Mouse (Mus musculus) adrenal gland (tissue): Measurements from ENCODE around the gene Itga3.

Experiments used
- intact Hi-C: fragments of 180-260 bp; cut with DNase I; formaldehyde crosslinking; loops from one replicate; pipeline ENCODE4 v1.15.1; 2025

Itga3 gene

DNA sequence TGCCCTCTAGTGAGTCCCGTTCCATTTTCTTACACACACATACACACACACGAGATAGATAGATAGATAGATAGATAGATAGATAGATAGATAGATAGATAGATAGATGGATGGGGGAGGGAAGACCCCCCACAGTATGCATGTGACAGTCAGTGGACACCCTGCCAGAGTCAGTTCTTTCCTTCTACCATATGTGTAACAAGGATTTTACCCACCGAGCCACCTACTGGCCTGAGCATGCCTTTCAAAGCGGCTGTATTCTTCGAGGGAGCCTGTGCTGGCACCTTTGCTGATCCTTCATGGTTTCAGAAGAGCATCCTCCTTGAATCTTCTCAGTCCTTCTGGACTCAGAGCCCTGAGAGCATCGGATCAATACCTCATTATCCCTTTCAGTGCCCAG lies 21.3 kb upstream of the Itga3 start:
- intact Hi-C loops = no loop called here

DNA sequence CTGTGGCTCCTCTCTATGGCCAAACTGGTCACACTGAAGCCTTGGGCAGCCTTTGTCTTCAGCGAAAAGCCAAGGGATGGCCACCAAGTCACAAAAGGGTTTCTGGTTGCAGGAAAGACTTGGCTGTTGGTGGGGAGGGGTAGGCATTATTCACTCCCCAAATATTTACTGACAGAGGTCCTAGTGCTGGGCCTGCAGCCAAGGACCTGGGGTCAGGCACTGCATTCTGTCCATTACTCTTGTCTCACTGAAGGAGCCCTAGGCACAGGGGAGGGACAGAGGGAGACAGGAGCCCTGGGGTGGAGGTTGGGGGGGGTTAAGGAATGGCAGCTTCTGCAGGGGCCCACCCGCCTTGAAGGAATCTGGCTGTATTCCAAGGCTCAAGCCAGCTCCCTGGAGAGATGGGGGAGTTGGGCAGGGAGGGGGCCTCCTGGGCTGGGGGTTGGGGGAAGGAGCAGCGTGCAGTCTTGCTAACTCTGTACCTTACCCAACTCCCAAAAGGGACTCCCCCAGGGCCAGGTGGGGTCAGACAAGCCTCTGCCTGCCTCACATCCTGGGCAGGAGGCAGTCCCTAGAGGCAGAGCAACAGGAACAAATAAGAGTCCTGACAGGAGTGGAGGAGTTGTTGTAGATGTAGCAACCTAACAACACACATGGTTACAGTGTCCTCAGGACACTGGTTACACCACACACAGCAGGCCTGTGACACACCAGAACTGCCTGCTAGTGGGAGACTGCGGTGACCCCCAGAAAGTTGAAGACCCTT lies 20.2 kb upstream of the Itga3 start:
- intact Hi-C loops = no loop called here

DNA sequence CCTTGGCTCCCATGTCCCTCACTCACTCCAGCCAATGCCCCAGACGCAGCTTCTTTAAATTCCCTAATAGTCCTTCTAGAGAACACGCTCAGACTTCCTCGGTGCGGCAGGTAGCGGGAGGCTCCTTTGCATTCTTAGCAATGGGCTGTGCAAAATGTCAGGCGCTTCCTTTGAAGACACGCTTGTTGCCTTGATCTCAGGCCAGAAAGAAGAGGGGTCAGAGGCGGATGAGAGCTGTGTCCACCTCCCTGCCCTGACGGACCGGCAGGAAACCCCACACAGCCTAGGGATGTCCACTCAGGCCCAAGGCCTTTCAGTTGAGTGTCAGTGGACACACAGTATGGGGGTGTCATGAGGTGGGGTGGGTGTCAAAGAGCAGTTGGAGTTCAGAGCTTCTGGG lies 19.0 kb upstream of the Itga3 start:
- intact Hi-C loops = no loop called here

DNA sequence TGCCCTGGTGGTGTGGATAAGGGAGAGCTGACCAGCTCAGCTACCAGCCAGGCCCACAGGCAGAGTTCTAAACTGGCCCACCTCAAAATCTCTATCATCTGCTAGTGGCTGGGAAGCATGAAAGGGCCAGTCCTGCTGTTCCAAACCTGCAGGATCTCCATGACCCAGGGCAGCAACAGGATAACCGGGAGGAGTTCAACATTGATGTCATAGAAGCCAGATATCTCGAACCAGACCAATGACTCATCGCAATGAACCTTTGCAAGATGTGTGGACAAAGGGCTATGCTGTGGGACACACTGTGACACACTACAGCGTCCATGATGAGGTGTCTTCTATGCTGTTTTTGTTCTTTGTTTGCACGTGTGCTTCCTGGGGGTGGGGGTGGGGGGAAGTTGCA lies 16.5 kb upstream of the Itga3 start:
- intact Hi-C loops = no loop called here

DNA sequence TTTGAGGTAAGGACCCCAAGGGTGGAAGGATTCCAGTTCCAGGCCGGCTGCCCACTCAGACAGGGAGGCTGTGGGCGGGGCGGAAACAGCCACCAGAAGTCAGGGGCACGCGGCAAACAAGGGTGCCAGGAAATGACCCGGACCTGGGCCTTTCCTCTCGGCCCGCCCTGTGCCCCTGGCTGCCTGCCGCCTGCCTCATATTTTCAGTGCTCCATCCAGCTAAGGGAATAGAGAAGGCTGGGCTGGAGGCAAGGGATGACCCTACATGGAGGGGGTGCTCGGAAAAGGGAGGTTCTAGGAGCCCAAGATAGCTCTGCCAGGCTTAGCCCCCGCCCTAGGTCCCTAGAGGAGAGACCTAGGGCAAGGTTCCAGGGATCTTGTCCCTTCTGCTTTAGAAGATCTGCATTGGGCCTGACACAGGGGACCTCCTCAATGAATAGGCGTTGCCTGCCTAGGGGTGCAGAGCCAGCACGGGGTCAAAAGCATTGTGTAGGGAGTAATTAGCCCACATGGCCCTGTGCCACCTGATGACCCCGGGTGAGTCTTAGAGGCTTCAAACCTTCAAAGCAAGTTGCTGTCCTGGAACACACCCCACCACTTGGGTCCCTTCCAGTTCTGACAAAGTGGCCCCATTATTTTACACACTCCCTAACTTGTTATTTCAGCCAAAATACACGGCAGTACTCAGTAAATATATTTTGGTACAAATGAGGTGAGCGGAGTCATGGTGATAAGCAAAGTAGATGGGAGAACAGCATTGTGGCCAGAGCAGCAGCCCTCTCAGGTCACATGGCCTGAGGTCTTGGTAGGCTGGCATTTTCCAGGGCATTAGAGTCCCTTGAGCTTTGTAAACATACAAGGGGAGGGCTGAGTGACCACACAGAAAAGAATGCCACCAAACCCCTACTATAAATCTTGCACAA lies 12.5 kb upstream of the Itga3 start:
- intact Hi-C loops = no loop called here

DNA sequence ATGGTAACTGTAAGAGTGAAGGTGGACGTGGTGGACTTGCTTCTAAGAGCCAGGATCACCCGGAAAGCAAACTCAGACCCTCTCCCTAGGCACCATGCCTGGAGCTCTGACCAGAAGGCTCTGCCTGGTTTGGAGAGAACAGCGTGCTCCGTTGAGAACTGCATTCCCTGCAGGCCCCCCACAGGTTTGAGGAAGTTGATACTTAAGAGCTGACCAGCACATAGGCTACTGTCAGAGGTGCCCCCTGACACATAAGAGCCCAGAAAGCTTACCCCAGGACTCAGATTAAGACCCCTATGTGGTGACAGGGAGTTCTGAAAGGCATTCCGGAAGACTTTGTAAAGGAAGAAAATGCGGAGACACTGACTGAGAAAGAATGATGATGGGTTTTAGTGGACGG lies 11.7 kb upstream of the Itga3 start:
- intact Hi-C loops = no loop called here

DNA sequence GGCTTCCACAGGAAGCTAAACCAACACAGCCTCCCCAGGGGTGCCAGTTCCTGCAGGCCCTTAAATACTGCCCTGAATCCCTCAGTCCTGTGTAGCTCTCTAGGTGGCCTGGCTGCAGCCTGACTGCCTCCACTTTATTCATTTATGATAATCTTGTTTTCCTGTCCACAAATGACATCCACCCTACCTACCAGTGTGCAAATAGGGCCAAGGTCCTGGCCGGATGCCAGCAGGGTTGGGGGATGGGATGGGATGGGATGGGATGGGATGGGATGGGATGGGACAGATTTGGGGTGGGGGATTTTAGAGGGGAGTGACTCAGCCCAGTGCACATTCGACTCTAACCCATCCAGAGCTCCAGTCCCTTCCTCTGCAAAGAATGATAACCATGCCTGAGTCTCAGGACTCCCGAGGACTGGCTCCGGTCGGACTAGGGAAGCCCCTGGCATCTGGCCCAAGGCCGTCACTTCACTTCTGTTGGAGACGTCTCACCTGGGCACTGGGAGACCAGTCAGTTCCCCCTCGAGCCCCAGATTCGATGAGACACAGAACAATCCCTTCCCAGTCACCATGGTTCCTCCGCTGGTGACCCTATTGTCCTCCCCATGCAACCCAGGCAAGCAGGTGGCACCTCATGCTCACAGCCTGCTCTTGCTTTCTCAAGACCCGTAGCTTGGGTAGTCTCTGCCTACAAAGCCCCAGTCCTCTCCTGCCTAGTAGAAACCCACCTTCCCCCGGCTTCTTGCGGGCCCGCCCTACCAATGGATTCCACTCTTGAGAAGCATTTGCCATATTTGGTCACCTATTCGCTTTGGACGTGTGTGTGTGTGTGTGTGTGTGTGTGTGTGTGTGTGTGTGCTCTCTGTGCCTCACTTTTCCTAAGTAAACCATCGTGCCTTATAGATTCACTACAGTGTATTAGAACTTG lies 11.0 kb upstream of the Itga3 start:
- intact Hi-C loops = no loop called here

DNA sequence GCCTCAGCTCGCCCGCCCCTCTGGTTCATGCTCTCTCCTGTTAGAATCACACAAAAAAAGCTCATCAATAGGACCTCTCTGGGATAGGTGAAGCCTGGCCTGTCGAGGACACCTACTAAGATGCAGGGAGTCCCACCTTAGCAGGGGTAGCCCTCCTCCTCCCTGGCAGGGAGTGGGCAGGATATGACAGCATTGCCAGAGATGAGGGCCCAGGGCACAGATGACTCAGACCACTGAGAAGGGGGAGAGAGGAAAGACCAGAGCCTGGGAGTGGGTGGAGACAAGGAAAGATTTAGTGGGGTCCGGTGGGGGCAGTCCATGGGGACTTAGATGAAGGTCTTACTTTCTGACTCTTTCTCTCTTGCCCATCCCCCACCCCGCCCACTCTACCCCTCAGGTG lies 9.6 kb upstream of the Itga3 start:
- intact Hi-C loops = no loop called here

DNA sequence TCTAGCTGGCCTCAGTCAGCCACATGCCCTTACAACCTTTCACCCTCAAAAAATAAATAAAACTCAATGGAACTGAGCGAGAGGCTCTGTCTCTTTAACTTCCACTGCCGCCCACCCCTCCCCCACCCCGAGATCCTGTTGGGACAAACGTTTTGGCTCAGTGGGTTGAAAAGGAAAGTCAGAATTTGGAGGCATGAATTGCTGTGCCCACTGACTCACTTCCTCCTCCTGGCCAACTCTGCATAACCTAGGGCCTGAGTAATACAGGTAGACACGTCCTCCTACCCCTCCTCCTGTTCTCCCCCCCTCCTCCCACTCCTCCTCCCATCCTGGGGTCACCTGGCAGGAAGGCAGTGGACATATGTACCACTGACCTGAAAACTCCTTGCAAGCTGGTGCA lies 9.1 kb upstream of the Itga3 start:
- intact Hi-C loops = no loop called here

DNA sequence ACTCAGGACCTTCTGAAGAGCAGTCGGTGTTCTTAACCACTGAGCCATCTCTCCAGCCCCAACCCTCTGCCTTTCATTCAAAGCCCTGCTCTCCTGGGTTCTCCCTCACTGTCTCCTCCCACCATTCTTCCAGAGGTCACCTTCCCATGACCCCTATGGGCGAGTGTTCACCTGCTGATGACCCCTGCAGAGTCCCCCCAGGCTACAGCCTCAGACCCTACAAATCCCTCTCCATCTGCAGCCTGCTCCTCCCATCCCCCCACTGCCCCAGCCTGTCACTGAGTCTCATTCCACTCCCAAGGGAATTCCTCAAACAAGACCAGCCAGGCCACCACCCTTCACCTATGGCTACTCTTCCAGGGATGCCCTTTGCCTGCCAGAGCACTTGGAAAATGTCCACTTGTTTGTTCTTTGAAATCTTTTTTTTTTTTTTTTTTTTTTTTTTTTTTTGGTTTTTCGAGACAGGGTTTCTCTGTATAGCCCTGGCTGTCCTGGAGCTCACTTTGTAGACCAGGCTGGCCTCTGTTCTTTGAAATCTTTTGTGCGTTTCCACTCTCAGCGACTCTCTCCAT lies 8.3 kb upstream of the Itga3 start:
- intact Hi-C loops = no loop called here

DNA sequence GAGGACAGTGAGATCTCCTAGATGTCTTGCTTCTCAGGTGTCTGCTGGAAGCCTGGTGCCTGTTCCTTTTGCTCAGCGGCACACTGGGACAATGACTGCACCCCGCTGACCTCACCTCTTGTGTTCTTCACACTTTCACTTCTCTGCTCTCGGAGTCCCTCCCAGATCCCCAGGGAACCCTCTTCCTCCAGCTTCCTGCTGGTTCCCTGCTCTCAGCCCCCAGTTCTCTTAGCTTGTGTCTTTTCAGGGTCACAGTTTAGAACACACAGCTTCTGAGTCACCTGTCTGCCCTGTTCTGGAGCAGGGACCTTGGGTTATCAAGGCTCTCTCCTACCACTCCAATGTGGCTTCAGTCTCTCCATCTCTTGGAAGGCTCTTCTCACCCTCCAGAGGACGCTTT lies 7.6 kb upstream of the Itga3 start:
- intact Hi-C loops = no loop called here

DNA sequence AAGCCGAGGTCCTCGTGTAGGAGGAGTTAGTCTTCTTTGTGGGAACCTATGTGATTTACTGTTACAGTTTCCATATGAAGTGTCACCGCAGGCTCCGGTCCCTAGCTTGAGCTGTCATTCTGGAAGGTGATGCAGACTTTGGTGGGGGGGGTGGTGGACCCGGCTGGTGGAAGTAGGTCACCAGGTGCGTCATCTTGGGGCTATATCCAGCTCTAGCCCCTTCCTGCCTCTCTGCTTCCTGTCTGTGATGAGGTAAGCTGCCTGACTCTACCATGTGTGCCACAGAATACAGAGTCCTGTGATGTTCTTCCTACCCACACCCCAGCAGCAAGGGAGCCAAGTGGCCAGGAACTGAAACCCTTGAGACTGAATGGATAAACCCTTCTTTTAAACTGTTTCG lies 6.3 kb upstream of the Itga3 start:
- intact Hi-C loops = no loop called here

DNA sequence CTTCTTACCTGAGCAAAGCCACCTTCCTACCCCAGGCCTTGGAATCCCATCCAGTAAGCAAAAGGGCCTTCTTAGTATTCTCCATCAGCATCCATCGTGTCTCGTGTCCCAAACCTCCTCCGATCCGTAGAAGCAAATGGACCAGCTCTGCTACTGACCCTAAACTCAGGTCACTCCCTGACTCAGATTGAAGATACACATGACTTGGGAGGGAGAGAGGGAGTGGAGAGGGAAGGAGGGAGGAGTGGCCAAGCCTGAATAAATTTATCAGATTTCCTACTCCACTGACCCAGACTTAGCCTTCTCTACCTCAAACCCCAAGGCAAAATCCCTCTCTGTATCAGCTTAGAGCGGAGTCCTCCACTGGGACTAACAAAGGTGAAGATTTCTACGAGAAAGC lies 4.2 kb upstream of the Itga3 start:
- intact Hi-C loops = no loop called here

DNA sequence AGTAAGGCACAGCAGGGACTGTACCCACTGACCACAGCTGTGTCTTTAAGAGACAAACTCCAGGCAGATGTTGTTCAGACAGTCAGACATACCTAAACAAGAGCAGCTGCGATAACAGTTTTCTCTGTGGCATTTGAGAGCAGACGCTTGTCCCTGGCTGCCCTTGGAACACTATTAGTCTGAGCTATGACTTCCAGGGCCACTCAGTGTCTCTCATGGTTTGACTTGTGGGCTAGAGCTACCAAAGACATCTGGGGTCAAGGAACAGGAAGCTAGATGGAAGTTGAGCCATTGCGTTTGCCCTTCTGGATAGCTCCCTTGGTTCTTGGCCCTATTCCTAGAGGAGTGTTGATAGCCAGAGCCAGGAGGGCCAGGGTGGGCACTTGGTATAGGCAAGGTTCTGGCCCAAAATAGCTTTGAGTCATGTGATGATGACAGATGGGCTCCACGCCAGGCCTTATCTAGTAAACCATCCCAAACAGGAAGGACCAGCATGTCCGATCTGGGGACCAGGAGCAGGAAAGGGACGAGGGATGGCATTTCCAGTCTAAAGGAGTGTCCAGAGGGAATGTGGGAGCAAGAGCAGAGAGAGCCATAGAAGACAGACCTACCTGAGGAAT lies 2.8 kb upstream of the Itga3 start:
- intact Hi-C loops = no loop called here

DNA sequence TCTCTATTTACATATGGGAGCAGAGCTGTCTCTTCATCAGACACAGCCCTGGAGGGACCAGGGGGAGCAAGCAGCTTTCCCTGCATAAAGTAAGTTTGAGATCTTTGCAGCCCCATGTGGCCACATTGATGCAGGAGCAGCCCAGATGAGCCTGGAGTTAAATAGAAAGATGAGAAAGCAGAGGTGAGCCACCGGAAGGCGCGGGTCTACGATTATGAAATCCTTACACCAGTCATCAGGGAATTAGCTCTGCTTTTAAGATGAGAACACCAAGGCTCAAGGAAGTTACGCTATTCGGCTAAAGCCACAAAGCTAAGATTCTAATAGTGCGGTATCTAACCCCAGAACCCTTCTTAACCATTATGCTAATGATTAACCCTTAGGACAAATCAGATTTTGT lies 1.4 kb upstream of the Itga3 start:
- intact Hi-C loops = no loop called here

DNA sequence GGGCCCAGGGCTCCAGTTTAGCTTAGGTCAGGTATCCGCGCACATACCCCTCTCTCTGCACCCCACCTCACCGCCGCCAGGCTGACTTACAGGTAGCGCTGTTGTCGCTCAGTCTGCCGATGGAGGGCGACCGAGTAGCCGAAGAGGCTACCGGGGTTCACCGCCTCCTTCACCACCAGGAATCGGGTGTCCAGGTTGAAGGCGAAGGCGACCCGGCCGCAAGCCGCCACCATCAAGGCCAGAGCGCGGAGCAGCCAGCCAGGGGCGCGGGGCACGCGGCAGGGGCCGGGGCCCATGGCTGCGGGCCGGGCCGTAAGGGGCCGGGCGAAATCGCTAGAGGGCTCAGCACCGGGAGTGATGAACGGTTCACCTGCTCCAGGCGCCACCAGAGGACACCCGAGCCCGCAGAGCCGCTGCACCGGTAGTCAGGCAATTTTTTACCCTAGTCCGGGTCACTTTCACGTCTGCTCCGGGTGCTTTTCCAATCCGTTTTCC lies 513 bp downstream of the Itga3 start:
- intact Hi-C loops = loop anchor here (1.0 kb wide), 1 partner anchor 30 kb away; no protein-coding TSS in a partner anchor

DNA sequence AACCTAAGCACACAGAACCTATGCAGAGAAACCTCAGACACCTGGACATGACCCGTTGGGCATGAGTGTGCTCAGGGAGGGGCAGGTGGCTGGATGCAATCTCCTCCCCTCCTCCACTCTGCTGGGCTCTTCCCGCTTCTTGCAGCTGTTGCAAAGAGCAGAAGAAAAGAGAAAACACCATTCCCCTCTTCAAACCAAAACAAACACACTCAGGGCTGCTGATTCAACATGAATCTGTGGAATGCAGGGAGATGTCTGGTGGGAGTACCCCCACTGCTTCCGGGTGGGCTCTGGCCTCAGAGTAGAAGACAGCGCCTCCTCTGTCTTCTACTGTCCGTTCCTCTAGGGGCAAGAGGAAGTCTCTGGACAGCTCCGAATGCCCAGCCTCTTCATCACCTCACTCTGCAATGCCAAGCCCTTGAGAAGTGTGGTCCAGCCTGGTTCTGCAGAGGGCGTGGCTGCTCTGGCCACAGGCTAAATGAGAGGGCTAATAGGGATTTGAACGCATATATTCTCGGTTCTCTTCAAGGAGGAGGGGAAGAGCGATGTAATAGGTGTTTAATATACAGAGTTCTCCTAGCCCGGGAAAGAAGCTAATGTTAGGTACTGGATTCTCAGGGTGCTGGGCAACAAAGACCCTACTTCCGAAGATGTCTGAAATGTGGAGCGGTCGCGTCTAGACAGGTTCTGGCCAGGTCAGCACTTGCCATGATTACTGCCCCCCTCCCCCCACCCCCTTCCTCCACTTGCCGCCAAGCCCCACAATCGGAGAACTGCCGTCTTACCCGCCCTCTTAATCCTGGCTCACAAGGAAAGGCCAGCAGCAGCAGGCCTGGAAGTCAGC lies 1.2 kb downstream of the Itga3 start:
- intact Hi-C loops = loop anchor here (1.0 kb wide), 1 partner anchor 31 kb away; no protein-coding TSS in a partner anchor

DNA sequence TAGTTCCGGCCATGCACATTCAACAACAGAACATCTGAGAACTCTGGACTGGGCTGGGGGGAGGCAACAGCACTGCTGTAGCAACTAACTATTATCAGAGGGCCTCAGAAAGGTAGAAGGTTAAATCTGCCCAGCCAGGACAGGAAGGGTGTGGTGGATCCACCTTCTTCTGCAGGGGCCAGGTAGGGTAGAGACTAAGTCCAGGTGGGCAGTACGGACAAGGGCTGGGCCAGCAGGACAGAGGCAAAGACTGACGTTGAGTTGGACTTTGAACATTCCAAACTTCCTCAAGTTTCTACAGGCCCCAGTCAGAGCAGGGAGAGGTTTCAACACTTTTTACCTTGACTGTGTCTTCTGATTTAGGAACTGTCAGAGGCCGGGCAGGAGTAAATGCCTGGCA lies 1.9 kb downstream of the Itga3 start:
- intact Hi-C loops = no loop called here

DNA sequence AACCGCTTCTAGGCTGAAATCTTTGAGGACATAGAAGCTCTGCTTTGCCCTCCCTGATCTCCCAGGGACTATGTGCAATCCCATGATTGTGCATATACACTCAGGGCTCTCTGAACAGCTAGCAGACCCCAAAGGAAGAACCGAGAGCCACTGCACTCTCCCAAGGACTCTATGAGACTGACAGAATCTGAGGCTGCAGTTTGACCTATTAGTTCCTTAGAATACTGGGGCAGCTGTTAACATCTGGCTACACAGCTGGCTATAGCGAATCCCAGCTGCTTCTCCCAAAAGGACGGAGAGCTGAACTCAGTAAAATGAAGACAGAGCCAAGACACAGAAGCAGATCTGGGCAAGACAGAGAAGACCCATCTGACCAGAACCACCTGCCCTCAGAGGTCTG lies 2.8 kb downstream of the Itga3 start:
- intact Hi-C loops = no loop called here

DNA sequence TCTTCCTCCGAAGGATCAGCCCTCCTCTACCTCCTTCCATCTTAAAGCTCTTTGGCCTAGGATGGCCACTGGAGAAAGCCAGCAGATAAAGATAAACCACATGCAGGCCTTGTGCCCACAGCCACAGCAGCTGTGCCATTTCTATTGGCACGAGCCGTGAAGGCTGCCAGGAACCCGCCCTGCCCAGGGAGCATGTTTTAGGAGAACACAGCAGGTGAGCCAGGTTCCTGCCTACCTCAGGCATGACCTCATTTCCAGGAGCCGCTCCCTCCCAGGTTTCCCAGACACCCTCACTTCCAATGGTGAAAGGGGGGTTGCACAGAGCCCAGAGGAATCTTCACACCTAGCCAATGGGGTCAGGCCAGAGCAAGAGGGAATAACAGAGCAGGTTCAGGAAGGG lies 3.8 kb downstream of the Itga3 start:
- intact Hi-C loops = no loop called here
